Mouse (Mus musculus) heart, postnatal 0 days (tissue): Measurements from ENCODE around the gene Wasf2.

Source experiments
- CTCF ChIP-seq: IDR thresholded peaks from 2 replicates; pipeline ENCODE4 v1.5.1; 2016; ENCODE audit warnings: antibody characterized with exemption, control low read depth, low read depth
- EP300 ChIP-seq: IDR thresholded peaks from 2 replicates; pipeline ENCODE4 v1.6.1; 2016; ENCODE audit warnings: antibody characterized with exemption, low read depth

DNA sequence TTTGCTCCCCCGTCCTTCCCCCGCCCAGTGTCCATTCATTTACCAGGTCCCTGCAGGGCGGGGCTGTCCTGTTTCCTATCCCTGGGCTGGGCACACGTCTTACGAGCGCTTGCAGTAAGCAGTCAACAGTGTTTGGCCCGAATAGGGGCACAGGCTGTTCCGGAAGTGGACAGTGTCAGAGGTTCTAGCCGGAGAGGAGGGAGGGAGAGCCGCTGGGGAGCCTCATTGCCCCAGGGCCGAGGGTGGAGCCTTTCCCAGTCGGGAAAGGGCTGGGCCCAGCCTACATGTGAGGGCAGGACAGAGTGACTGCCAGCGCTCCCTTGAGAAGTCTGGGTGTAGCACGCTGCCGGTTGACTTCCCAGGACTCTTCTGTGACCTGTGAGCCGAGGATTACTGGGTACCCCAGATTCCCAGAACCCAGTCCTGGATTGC lies 110.2 kb downstream of the Wasf2 start, which contains the start of gene Map3k6:
- TF ChIP-seq CTCF (no peak), EP300 (peak; percentile 97)
